Mouse (Mus musculus) ovary, postnatal 36 days (tissue): ENCODE measurements around the gene Rpl10.

Source experiments
- DNase-seq: peaks from one replicate; pipeline ENCODE4 v3.0.0; 2022; ENCODE audit warnings: low spot score, mixed read lengths

Rpl10 gene

GRCm38 (mm10) chrX:74270062-74270901 lies at the start of gene Rpl10:
Gene Rpl10 (plus strand): TSS chrX:74270812.
- peak; percentile 83 for DNase-seq

DNA sequence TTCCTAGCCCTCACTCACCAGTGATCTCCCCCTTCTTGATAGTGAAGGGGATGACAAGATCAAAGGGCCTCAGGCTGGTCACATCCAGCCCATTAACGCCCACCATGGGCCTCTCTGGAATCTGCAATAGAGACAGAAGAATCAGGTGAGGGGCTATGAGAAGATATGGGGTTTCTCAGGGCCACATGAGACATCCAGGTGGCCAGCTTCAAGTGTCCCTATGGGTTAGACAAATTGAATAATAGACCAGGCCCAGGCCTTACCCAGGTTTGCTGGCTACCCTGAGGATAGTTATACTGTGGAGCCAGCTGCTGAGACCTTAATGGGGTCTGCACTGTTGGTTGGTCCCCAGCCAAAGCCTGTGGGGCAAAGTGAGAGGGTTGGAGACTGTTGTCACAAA lies 40.6 kb upstream of the Rpl10 start:
- no peak for DNase-seq

GRCm38 (mm10) chrX:74233196-74233595 lies 37.4 kb upstream of the Rpl10 start:
- no peak for DNase-seq

DNA sequence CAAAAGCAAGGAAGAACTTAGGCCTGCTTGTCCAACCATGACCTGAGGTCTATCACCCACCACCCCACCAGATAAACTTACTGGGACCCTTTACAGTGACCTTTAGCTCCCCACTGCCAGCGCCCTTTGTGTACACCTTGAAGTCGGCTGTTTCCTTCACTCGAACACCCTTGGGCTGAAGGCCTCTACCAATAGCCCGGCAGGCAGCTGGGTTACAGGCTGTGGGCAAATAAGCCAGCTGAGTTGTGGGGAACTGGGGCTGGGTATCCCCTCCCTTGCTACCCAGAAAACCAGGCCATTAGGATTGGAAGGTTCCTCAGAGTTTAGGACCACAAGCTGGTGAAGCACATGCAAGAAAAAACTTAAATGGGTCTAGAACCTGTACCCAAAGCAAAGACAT lies 30.3 kb upstream of the Rpl10 start:
- no peak for DNase-seq

- DNase-seq: no peak
Observed at GRCm38 (mm10) chrX:74243396-74243795, 27.2 kb upstream of the Rpl10 start.

GRCm38 (mm10) chrX:74243807-74244206 lies 26.8 kb upstream of the Rpl10 start:
- DNase-seq: no peak

DNA sequence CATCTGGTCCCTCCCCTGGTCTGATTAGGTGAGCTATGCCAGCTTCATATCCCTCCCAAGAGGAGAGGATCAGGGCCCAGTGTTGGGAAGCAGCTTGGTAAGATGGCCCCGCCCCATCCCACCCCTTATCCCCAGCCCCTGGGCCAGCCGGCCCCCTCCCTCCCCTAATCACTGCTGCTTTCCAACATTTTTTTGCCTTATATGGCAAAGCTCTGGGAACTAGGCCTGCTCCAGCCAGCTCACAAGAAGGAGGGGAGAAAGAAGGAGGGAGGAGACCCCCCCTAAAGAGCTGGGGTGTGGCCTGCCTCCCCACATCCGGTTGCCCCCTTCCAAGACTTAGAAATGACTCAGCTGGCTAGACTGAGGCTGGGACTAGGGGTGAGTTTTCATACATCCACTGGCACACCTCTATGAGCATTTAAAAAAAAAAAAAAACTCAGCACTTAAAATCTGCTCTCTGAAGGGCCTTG lies 26.0 kb upstream of the Rpl10 start:
- peak; percentile 39 for DNase-seq

DNA sequence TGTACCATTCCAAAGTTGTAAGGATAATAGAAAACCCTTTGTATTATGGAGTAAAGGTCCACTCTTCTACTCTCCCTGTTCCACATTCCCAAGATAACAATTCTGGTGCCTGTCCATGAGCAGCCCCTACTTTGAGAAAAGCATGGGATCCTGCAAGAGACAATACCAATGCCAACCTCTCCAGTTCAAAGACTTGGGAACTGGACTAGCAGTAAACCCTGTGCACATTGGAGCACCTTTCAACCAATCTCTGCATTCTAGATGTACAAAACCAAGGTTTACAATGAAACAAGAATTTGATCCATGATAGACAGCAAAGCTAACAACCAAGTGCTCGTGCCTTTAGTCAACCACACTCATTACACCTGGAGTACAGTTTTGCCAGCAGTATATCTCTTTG lies 25.5 kb upstream of the Rpl10 start:
- DNase-seq: no peak

- DNase-seq: peak; percentile 79
Observed at GRCm38 (mm10) chrX:74245687-74246086, 24.9 kb upstream of the Rpl10 start.

GRCm38 (mm10) chrX:74246213-74246681 lies 24.4 kb upstream of the Rpl10 start:
- DNase-seq: peak; percentile 82

DNA sequence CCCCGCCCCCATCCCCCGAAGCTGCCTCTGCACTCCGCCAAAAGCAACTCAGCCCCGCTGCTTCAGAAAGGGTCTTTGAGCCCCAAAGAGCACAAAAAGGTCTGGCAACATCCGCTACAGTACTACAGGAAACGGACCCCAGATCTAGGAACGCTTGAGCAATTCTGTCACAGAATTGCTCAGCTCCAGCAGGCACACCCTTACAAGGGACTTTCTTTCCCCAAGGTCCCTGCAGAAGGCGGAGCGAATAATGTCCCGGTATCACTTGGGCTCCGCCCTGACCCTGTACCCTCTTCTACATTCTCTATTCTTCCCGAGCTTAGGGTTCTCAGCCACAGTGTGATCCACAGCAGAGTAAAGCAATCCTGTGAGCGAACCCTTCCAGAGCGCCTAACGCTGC lies 23.9 kb upstream of the Rpl10 start:
- no peak for DNase-seq

- DNase-seq: peak; percentile 53
Observed at GRCm38 (mm10) chrX:74248651-74249050, 22.0 kb upstream of the Rpl10 start.

DNA sequence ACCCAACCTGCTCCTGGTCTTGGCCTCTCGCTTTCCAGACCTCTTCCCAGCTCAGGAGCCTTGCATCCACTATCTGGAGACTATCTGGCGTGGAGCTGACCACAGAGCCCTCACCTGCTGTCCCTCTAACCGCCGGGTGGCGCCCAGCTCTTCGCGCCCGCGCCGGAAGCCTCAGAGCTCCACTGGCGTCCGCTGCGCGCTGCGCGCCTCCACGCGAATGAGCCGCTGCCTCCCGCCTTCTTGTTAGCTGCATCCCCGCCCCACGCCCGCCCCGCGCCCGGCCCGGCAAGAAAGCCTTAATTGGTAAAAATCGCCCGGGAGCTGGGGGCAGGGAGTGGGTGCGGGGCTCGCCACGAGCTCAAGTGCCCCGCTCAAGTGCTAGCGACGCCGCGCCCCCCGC lies 21.0 kb upstream of the Rpl10 start, which contains the start of gene Flna:
Flna (minus strand) TSS at position 206 of the 400 bp plus-strand sequence.
- DNase-seq: peak; percentile 69

DNA sequence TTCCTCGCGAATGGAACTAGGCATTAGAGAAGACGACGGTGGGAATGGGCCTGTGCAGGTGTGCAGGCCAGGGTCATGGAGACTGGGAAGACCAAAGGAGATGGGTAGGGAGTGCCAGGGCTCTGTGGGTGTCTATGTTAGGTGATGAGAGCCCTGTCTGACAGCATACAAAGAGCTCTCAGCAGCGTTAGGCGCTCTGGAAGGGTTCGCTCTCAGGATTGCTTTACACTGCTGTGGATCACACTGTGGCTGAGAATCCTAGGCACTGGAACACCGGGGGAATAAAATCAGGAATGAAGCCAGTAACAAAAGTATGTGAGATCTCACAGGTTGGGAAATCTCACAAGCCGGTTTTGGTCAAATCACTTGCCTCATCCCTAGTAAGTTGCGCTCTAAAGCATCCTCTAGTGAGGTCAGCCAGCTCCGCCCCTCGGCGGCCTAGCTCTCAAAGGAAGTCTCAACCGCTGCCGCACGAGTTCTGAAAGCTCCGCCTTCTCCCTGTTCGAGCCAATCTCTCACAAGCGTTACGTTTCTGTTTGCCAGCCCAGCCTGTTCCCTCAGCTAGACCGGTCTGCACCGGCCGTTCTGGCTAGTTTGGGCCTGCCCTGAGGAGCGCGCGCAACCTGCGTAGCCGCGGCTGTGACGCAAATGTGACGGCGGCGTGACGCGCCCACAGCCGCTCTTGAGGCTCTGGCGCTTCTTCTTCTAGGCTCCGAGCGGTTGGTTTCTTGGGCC lies 16.3 kb upstream of the Rpl10 start, which contains the start of gene Emd:
Emd (plus strand) TSS at position 535 of the 735 bp plus-strand sequence.
- DNase-seq: peak; percentile 85

DNA sequence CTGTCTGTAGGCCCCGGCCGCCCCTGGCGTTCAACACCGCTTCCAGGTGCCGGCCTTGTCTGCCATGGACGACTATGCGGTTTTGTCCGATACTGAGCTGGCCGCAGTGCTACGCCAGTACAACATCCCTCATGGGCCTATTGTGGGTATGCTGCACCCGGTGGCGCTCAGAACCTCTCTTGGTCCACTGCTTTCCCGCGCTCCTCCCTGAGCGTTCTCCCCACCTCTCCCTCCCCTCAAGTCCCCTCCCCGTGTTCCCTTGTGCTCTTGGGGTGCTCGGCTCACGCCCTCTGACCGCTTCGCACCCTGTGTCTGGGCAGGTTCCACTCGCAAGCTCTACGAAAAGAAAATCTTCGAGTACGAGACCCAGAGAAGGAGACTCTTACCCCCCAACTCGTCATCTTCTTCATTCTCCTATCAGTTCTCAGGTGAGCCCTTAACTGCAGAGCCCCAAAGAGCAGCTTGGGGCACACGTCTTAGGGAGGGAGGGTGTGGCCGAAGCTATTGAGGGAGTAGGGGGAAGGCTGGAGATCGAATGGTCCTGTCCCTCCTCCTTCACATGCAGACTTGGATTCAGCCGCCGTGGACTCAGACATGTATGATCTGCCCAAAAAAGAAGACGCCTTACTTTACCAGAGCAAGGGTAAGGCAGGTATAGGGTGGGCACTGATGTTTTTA lies 15.6 kb upstream of the Rpl10 start:
- DNase-seq: no peak

GRCm38 (mm10) chrX:74257746-74258145 lies 12.9 kb upstream of the Rpl10 start:
- no peak for DNase-seq

- no peak for DNase-seq
Observed at GRCm38 (mm10) chrX:74269736-74270061, 913 bp upstream of the Rpl10 start.

DNA sequence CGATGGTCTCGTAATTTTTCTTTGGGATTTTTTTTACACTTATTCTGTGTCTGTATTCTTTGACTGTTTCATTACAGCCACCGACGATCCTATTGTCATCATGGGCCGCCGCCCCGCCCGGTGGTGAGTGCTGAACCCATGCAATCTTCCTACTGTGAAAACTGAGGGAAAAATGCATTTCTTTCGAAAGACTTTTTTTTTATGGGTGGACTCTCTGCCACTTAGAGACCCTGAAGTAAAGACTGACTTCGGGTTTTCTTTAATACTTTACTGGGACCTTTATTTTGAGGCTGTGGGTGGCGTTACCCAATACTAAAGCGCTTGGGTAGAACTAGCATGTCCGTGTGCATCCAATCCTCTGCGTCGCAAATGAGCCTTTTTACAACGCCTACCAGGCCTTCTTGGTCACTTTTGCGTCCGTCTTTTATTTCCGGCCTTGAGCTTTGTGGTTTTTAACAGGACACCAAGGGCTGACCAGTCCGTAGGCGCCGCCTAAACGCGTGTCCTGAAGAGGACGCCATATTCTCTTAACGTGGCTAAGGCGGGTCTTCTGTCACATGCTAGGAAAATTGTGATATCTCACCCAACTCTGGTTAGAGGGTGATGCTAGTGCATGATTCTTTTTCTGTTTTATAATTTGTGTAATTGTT lies 415 bp downstream of the Rpl10 start:
- peak; percentile 16 for DNase-seq

DNA sequence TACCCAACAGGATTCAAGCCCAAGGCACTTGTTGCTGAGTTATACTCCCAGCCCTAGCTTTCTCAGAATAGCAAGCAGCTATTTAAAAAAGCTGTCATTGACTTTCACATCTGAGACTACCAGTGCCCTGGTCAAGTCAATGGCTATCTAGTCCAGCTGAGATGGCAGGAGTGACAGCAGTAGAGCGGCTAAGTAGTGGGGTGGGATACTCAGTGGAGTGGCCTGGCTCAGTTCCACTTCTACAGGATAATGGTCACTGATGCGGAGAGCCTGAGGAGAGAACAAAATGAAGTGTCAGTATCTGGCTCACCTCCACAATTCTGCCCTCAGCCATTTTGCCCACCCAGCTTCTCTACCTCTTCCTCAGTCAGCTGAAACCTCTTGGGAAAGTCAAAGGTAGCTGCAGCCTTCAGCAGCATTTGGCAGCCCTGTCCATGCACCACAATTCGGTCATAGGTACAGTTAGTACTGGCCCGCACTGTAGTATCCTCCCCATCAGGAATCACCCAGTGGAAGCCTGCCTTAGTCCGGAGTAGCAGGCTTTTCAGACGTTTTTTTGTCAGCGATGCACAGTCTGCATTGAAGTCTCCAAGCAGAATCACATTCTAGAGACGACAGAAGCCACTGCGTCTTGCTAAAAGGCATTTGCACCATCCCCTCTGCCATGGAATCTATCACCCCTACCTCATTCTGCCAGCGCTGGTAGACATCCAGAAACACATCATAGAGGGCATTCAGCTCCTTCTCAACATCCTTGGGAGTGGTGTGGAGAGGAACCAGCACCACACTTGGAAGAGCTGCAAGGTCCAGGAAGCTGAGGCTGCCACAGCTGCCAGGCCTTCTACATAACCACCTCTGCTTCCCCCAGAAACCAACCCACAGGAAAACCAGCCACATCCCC lies 3.1 kb downstream of the Rpl10 start:
- no peak for DNase-seq

DNA sequence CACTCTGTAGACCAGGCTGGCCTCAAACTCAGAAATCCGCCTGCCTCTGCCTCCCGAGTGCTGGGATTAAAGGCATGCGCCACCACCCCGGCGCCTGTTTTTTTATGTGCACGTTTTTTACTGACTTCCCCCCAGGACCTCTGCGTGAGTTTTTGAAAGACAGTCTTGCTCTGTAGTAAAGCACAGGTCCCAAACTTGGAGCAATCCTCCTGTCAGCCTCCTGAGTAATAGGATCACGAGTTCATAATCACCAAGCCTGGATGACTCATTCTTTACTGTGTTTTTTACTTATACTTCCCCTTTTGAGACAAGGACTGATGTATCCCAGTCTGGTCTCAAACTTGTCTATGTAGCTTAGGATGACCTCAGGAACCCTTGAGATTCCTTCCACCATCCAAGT lies 7.3 kb downstream of the Rpl10 start:
- DNase-seq: no peak
